Mouse (Mus musculus) gastrocnemius, adult 2 months (tissue): ENCODE data around the gene Snrnp25. TPM values are rescaled to one million over a fixed set of nuclear protein-coding genes. Genes with fewer than 3 reads are reported as not detected.

Source experiments
- DNase-seq: peaks from one replicate; pipeline ENCODE4 v3.0.0; 2022
- H3K27ac ChIP-seq: fragments of 200-600 bp; 2 replicates; pipeline ENCODE4 v1.8.1; 2022; ENCODE audit warnings: mild to moderate bottlenecking
- H3K4me3 ChIP-seq: fragments of 200-600 bp; 2 replicates; pipeline ENCODE4 v1.8.1; 2022; ENCODE audit warnings: mild to moderate bottlenecking, moderate library complexity
- CTCF ChIP-seq: fragments of 200-600 bp; IDR thresholded peaks from 2 replicates; pipeline ENCODE4 v1.8.1; 2022; ENCODE audit warnings: antibody characterized with exemption, mild to moderate bottlenecking, moderate library complexity
- intact Hi-C: fragments of 180-260 bp; cut with DNase I; formaldehyde crosslinking; loops from one replicate; pipeline ENCODE4 v1.15.1; 2025
- long read RNA-seq, 2 experiments: library from polyadenylated mRNA; stranded (forward); transcript quantifications; one replicate each; pipeline ENCODE4 v2.0.0; 2021
- total RNA-seq, 2 experiments: library from RNA; stranded (reverse); gene quantifications; 2 replicates each; pipeline ENCODE4 v1.2.3; 2021

Gene Snrnp25
- 1 to 10 TPM; 9.5 to 9.7 TPM for total RNA-seq
- long read RNA-seq, experiment 1, transcript Snrnp25-201 (5 exons, 821 nt), result major isoform, 6 of 7 reads
- long read RNA-seq, experiment 1, partial matches to known transcripts, result 0 of 7 reads
- long read RNA-seq, experiment 1, other reads (novel, unspliced or antisense), result 1 of 7 reads
- long read RNA-seq, experiment 2, transcript Snrnp25-201 (5 exons, 821 nt), result major isoform, 8 of 10 reads
- long read RNA-seq, experiment 2, partial matches to known transcripts, result 0 of 10 reads
- long read RNA-seq, experiment 2, other reads (novel, unspliced or antisense), result 0 of 10 reads

DNA sequence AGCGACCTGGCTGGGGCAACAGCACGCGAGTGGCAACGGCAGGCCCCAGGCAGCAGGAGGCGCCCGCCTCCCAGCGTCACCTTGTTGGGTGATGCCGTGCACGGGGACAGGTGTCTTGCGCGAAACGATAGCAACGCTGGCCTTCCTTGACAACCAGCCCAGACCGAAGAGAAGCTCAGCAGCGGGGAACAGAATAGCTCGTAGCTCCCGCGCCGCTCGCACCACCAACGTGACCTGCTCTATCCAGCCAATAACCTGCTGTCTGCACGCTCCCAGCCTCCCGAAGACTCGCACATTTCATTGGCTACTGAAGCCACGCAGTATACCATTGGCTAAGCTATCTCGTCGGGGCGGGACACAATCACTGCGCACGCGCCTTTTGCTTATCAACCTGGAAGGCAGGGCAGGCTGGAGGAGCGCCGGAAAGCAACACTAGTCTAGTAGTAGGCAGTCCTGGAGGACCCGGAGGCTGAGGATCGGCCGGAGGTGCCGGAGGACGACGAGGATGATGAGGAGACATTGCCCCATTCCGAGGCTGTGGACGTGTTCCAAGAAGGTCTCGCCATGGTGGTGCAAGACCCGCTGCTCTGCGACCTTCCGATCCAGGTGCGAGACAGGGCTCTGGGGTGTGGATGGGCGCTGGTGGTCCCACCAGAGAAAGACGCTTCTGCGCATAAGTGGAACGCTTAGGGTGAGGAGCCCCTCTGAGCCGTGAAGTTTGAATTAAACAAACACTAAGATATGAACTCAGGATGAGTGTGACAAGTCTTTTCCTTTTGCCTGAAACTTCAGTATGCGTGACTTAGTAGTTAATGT, at the start of gene Snrnp25:
Snrnp25 (plus strand) TSS at position 358 of the 816 bp plus-strand sequence.
- peak within 1 kb of the TSS; percentile 81 for H3K27ac ChIP-seq

DNA sequence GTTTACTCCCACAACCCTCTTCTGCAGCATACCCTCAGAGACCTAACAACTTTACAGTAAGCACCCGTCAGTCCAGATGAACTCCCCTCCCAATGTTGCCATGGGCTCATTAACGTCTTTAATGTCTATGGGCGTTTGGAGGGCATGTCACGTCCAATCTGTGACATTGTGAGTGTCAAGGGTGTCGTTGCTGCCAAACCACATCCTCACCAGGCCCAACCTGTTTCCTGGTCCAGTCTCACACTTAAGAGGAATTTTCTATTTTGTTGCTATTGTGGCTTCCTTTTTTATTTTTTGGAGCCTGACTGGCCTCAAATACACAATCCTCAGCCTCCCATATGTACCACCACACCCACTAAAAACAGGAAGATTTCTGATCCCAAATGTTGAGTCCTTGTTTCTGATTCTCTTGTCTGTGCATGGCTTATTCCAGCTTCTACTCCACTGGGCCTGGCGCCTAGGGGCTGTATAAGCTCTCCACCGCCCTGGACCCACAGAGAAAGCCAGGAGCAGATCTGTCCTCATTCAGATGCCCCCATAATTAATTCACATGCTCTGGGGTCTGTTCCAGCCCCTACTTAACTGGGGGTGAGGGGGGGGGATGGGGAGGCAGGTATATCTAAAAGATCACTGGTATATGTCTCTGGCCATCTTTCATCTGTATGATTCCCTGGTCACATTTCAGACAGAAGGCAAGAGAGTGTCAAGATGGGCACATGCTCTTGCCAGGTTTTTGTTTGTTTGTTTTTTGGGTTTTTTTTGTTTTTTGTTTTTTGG, 48.2 kb upstream of the Snrnp25 start:
- intact Hi-C loops, result no loop called here
- TF ChIP-seq CTCF, result no peak
- H3K4me3 ChIP-seq, result no peak overlapping the region
- H3K27ac ChIP-seq, result no peak overlapping the region
- no peak for DNase-seq

More for the DNA sequence above, at the start of gene Snrnp25:
- H3K4me3 ChIP-seq, result peak within 1 kb of the TSS; percentile 86
- DNase-seq, result peak; percentile 97
- peak; percentile 44 for TF ChIP-seq CTCF
- intact Hi-C loops, result loop anchor here (5.0 kb wide), 1 partner anchor 37 kb away; no protein-coding TSS in a partner anchor

DNA sequence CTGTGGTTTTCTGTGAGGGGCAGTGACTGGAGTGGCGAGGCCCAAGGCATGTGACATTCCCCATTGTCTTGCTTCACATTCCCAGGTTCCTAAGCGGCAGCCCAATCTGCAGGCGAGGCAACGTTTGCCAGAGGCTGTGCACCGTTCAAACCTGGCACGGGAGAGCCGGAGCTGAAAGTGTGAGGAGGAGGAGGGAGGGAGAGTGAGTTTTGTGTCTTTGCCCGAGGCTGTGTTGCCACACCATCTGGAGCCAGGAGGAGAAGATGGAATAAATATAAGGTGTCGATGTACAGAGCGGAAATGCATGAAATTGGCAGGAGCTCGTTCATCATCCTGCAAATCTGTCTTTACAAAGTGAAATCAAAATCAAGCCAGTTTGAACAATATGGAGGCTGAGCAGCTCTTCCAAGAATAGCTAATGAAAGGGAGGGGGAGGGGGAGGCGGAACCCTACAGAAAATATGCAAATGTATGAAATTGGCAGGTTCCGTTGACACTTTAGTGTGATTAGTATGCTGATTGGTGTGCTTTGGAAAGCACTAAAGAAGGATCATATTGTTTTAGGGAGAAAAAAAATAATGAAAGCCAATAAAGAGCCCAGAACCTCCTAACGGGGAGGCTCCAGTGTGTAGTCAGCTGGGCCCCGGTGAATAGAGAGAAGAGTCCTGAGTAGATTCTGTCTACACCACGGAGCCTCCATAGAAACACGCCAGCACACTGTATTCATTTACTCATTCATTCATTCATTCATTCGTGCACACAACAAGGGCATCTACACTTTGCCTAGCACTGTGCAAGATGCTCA, 47.2 kb upstream of the Snrnp25 start:
- DNase-seq, result no peak
- intact Hi-C loops, result no loop called here

GRCm38 (mm10) chr11:32159176-32159575, 46.0 kb upstream of the Snrnp25 start:
- DNase-seq, result no peak
- intact Hi-C loops, result no loop called here
- Histone ChIP-seq H3K4me3 (no peak overlapping the region), H3K27ac (no peak overlapping the region)
- TF ChIP-seq CTCF, result no peak

More for the DNA sequence above, 47.2 kb upstream of the Snrnp25 start:
- Histone ChIP-seq H3K4me3 (no peak overlapping the region), H3K27ac (no peak overlapping the region)
- no peak for TF ChIP-seq CTCF

DNA sequence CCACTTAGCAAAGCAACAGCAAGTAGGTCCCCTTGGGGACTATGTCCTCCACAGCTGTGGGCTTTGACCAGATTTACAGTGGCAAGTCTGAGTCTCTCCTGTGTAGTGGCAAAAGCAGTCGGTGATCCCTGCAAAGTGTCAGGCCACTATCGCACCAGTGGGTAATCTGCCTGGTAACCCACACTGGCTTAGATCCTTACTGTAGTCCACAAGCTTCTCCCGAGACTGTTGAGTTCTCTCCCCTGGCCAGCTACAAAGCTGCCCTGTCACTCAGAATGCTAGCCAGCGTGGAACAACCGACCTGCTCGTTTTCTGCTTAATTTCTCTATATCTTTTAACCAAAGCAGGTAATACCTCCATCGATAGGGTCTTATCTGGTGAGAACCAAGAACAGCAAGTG, 44.9 kb upstream of the Snrnp25 start:
- intact Hi-C loops, result no loop called here
- H3K27ac ChIP-seq, result no peak overlapping the region
- no peak overlapping the region for H3K4me3 ChIP-seq
- DNase-seq, result no peak
- no peak for TF ChIP-seq CTCF

GRCm38 (mm10) chr11:32161500-32161899, 43.7 kb upstream of the Snrnp25 start:
- intact Hi-C loops, result no loop called here
- Histone ChIP-seq H3K27ac (no peak overlapping the region), H3K4me3 (no peak overlapping the region)
- TF ChIP-seq CTCF, result no peak
- no peak for DNase-seq

- H3K27ac ChIP-seq, result no peak overlapping the region
- H3K4me3 ChIP-seq, result peak overlapping the region; percentile 51
- intact Hi-C loops, result loop anchor here (1.0 kb wide), 1 partner anchor 162 kb away; the partner anchor contains the start of gene Nsg2
- TF ChIP-seq CTCF, result peak; percentile 97
- DNase-seq, result peak; percentile 69
Measured at GRCm38 (mm10) chr11:32161922-32162804, 43.1 kb upstream of the Snrnp25 start.

DNA sequence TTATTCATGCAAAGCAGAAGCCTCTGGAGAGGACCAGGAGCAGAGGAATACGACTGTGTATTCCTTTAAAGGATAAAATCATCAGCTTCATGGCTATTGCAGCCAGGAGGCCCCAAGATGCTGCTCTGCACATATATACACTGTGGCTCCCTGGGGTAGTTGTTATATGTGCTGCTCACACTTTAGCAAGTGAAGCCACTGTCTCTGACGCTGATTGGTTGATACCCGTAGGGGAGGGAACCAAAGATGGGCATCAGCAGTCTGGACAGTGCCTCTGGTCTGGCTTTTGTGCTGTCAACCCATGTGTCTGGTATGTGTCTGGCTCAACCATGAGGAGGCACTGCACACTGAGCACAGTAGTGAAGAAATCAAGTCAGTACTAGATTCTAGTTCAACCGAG, 38.5 kb upstream of the Snrnp25 start:
- intact Hi-C loops, result no loop called here
- no peak for DNase-seq
- TF ChIP-seq CTCF, result no peak
- H3K27ac ChIP-seq, result no peak overlapping the region
- H3K4me3 ChIP-seq, result no peak overlapping the region

DNA sequence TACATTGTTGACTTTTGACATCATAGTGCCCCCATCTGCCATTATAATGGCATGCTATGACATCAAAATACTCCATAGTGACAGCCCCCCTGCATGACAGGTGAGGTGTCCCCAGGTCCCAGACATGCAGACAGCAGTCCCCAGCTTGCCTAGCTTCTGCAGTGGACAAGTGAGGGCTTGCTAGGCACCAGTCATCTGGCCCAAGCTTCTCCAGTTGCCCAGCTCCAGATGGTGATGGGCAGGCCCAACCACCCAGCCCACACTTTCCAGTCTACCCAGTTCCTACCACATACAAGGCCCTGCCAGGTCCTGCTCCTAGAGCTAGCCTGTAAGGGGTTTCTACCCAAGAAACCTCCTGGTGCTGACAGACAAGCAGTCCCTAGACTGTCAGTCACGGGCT, 26.7 kb upstream of the Snrnp25 start:
- no peak overlapping the region for H3K4me3 ChIP-seq
- no peak overlapping the region for H3K27ac ChIP-seq
- no peak for TF ChIP-seq CTCF
- intact Hi-C loops, result no loop called here
- DNase-seq, result no peak

DNA sequence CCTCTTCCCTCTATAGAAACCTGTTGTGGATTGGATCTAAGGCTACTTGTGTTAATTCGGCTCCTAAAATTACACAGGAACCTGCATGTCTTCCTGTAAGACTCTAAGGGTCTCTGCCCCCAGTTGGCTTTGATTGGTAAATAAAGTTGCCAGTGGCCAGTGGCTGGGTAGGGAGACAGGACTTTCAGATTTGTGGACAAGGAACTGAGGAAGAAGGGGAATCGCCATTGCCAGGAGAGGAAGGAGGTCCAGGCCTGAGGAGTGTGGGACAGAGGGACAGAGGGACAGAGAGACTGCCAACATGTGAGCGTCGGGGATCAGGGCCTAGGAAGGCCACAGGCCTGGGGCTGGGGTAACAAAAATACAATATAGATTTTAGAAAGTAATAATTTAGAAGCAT, 24.0 kb upstream of the Snrnp25 start:
- DNase-seq, result no peak
- intact Hi-C loops, result loop anchor here (5.0 kb wide), 3 partner anchors 106 to 141 kb away; partner anchors contain the start of genes Hbq1a and Hbq1b
- Histone ChIP-seq H3K27ac (no peak overlapping the region), H3K4me3 (no peak overlapping the region)
- TF ChIP-seq CTCF, result no peak
